Mouse (Mus musculus) limb, embryonic 15.5 days (tissue): Measurements from ENCODE around the gene Amy2a2. TPM values are rescaled to one million over a fixed set of nuclear protein-coding genes. Genes with fewer than 3 reads are reported as not detected.
"Not testable (repeated sequence)": the region's sequence is repeated elsewhere in the genome, so short reads cannot be mapped to it uniquely, and the experiment has no call there.

Experiments
- ATAC-seq: fragments of 200-750 bp; cut with Nextera tagmentation; 2 replicates; pipeline ENCODE4 v1.8.0; 2017; ENCODE audit warnings: low read depth, moderate TSS enrichment; ENCODE audit not compliant: insufficient number of reproducible peaks, low FRiP score, low TSS enrichment
- H3K27ac ChIP-seq: fragments of 300-500 bp; sonication (generic); 2 replicates; pipeline ENCODE4 v1.5.1; 2015; ENCODE audit warnings: moderate library complexity, mild to moderate bottlenecking, inconsistent platforms
- H3K27me3 ChIP-seq: fragments of 300-500 bp; sonication (generic); 2 replicates; pipeline ENCODE4 v1.6.1; 2015; ENCODE audit warnings: inconsistent platforms
- H3K36me3 ChIP-seq: fragments of 300-500 bp; sonication (generic); 2 replicates; pipeline ENCODE4 v1.6.1; 2015; ENCODE audit warnings: inconsistent platforms
- H3K4me1 ChIP-seq: fragments of 300-500 bp; sonication (generic); 2 replicates; pipeline ENCODE4 v1.6.1; 2015; ENCODE audit warnings: inconsistent platforms
- H3K4me2 ChIP-seq: fragments of 300-500 bp; sonication (generic); 2 replicates; pipeline ENCODE4 v1.6.1; 2015; ENCODE audit warnings: mild to moderate bottlenecking, inconsistent platforms
- H3K4me3 ChIP-seq: fragments of 300-500 bp; sonication (generic); 2 replicates; pipeline ENCODE4 v1.5.1; 2015; ENCODE audit warnings: mild to moderate bottlenecking, inconsistent platforms
- H3K9ac ChIP-seq: fragments of 300-500 bp; sonication (generic); 2 replicates; pipeline ENCODE4 v1.6.1; 2015; ENCODE audit warnings: inconsistent platforms
- H3K9me3 ChIP-seq: fragments of 300-500 bp; sonication (generic); 2 replicates; pipeline ENCODE4 v1.6.1; 2016; ENCODE audit warnings: inconsistent platforms
- WGBS: fragments of 180-500 bp; shearing (Covaris S2); methylation state at CpG from one replicate; pipeline ENCODE4 v1.1.7; 2015; 5-methylcytosine and 5-hydroxymethylcytosine counted together
- polyA plus RNA-seq: library from polyadenylated mRNA; unstranded; fragments of >200 nt; fragmentation: Nextera tagmentation; extraction: Ambion mirVana; gene quantifications from 2 replicates; pipeline ENCODE4 v1.2.1, GENCODE M21; 2015

Gene Amy2a2
- 0.49 and 0.67 TPM in 2 replicates for polyA plus RNA-seq

DNA sequence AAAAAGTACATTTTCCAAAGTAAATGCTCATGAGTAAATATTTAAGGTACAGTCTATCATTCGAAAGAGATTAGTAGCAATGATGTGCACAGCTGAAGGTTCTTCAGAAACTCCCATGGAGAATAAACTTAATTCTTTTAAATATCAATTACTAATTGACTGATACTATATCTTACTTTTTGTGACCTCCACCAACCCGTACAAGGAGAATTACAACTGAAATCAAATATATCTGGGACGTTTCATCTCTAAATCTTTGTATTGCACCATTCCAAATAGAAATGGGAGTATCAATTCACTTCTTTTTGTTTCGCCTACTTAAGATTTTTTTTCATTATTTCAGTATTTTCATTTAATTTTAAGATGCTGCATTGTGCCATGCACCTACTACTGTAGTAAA lies at the start of gene Amy2a2:
Gene Amy2a2 (minus strand): TSS at position 101 of the 400 bp plus-strand sequence.
- not testable (repeated sequence) for H3K9ac ChIP-seq, H3K4me2 ChIP-seq, H3K27ac ChIP-seq, H3K9me3 ChIP-seq, H3K4me3 ChIP-seq, ATAC-seq, H3K36me3 ChIP-seq, H3K27me3 ChIP-seq, H3K4me1 ChIP-seq
- no CpG with 5 or more reads among the region's 4 CpGs for WGBS

DNA sequence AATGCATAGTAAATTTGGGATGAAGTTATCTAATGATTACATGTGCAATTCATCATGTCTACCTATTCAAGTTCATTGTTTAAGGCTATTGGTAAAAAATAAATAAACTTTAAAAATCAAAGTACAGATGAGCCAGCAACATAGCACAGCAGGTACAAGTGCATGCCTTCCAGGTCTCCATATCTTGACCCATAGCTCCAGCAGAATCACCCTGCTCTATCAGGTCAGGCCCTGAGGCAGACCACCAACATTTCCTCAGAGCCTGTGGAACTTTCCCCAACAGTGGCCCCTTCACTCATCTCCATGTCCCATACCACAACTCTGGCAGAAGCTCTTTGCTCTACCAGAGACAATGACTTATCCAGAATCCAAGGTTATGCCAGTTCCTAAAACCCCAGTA lies 11.0 kb downstream of the Amy2a2 start:
- H3K27ac ChIP-seq, H3K4me2 ChIP-seq, H3K4me1 ChIP-seq, H3K9me3 ChIP-seq, ATAC-seq, H3K9ac ChIP-seq, H3K36me3 ChIP-seq, H3K27me3 ChIP-seq, H3K4me3 ChIP-seq: not testable (repeated sequence)

DNA sequence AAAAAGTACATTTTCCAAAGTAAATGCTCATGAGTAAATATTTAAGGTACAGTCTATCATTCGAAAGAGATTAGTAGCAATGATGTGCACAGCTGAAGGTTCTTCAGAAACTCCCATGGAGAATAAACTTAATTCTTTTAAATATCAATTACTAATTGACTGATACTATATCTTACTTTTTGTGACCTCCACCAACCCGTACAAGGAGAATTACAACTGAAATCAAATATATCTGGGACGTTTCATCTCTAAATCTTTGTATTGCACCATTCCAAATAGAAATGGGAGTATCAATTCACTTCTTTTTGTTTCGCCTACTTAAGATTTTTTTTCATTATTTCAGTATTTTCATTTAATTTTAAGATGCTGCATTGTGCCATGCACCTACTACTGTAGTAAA lies 32.5 kb downstream of the Amy2a2 start, which contains the start of gene Amy2a3:
Gene Amy2a3 (minus strand): TSS at position 101 of the 400 bp plus-strand sequence.
- not testable (repeated sequence) for ATAC-seq, H3K4me3 ChIP-seq, H3K36me3 ChIP-seq, H3K27me3 ChIP-seq, H3K9me3 ChIP-seq, H3K27ac ChIP-seq, H3K4me1 ChIP-seq, H3K9ac ChIP-seq, H3K4me2 ChIP-seq
- no CpG with 5 or more reads among the region's 4 CpGs for WGBS

DNA sequence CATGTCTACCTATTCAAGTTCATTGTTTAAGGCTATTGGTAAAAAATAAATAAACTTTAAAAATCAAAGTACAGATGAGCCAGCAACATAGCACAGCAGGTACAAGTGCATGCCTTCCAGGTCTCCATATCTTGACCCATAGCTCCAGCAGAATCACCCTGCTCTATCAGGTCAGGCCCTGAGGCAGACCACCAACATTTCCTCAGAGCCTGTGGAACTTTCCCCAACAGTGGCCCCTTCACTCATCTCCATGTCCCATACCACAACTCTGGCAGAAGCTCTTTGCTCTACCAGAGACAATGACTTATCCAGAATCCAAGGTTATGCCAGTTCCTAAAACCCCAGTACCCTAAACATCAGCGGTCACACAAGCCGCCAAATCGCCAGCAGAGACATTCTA lies 43.5 kb downstream of the Amy2a2 start:
- H3K9me3 ChIP-seq, H3K9ac ChIP-seq, H3K36me3 ChIP-seq, H3K4me3 ChIP-seq, H3K27ac ChIP-seq, H3K4me1 ChIP-seq, ATAC-seq, H3K4me2 ChIP-seq, H3K27me3 ChIP-seq: not testable (repeated sequence)
- no CpG with 5 or more reads among the region's 3 CpGs for WGBS

Other genes with a start within 250 kb of the Amy2a2 start
- not detected in 2 replicates for gene Amy2a5, start 97.8 kb downstream of the Amy2a2 start, polyA plus RNA-seq
- 0.49 and 0.67 TPM in 2 replicates for gene Amy2a4, start 65.2 kb downstream of the Amy2a2 start, polyA plus RNA-seq
- gene Amy2a3, start 32.6 kb downstream of the Amy2a2 start, polyA plus RNA-seq: 0.49 and 0.67 TPM in 2 replicates
- 1.2 TPM in 1 of 2 replicates, not detected in the other for gene Amy2a1, start 175.8 kb upstream of the Amy2a2 start, polyA plus RNA-seq